Mouse (Mus musculus) cerebellum, postnatal 10 days (tissue): ENCODE data around the gene Ccer2.
A peak's percentile ranks its signal among the peaks of the same experiment; 100 is the strongest.

Experiments
- DNase-seq, 2 experiments: peaks; one replicate each; pipeline ENCODE4 v3.0.0; 2021; ENCODE audit warnings: mixed read lengths in 2 of 2

Gene Ccer2

DNA sequence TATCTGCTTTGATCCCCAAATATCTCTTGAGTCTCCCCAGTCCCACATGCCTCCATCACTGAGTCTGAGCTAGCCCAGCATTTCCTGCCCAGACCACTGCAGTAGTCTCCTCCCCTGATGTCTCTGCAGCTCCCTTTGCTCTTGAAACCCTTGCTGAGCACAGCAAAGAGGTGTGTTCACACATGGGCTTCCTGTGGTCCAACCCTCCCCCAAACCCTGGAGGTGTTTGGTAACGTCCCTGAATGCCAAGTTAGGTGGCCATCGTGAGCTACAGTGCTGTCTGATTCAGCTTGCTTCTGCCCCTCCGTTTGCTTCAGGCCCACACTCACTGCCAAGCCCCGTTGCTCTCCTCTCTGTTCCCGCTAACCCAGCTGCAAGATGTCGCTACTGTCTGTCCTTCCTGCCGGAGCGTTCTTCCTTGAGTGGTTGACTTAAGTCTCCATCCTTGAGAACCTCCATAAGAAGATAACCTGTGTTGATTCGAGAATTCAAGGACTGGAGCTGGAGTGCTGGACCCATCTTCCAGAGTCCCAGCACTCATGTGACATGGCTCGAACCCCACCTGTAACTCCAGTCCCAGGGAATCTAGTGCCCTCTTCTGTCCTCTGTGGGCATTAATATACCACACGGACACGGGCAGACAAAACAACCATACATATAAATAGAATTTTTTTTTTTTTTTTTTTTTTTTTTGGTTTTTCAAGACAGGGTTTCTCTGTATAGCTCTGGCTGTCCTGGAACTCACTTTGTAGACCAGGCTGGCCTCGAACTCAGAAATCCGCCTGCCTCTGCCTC lies 36.6 kb downstream of the Ccer2 start:
- no peak for DNase-seq

DNA sequence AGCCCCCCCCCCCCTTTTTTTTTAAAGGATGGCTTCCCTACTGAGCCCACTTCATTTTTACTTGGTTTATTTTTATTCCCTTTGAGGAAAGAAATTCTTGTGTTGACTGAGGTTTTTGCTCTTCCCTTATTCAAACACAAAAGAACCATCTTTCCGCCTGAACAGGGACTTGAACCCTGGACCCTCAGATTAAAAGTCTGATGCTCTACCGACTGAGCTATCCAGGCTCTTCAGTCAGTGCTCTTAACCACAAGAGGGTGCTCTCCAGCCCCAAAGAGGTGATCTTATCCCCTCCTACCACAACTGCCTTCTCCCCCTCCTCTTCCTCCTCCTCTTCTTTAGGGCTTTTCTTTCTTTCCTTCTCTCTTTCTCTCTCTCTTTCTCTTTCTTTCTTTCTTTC lies 37.9 kb downstream of the Ccer2 start:
- DNase-seq: peak in 1 of 2 experiments; percentile 48

DNA sequence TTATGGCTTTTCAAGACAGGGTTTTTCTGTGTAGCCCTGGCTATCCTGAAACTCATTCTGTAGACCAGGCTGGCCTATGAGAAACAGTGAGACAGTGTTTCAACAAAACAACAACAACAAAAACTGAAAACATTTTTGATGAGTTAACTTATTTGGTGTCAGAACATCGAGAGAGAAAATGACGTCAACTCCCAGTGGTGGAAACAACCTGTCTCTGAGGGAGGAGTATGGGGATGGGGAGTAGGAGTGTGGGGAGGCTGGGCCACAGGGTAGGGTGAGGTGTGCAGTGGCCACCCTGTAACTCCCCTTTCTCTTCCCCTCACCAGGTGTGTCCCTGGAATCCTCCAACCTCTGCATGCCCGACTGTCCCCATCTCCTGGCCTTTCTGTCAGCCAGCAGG lies 38.5 kb downstream of the Ccer2 start:
- DNase-seq: no peak

DNA sequence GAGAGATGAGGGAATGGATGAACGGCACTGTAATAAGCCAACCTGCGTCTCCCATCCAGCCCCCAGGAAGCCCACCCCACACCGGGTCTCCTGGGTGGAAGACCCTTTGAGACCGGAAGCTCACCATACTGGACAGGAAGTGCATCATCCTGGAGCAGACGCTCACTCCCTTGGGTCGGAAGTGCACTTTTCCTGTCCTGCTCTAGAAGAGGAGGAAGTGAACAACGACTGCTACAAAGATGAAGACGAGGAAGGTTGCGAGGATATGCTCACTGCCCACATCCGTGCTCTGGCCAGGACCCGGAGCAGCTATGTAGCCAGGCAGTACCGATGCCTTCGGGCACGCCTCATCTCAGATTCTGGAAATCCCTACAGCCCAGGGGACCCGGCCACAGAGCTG lies 39.9 kb downstream of the Ccer2 start:
- DNase-seq: no peak

DNA sequence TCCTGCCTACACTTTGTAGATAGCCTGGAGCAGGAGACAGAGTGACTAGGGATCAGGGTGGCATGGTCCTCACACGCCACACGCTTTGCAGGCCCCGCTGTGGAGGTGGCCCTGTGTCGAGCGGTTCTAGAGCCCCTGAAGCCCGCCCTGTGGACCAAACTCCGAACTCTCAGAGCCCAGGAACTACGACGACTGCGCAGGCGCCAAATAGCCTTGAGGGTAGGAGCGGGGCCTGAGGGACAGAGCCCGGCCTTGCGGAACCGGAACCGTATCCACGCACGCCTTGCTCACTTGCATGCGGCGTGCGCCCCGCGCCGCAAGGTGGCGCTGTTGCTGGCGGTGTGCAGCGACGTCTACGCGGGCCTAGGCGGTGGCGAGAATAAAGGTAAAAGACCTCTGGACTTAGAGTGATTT lies 40.6 kb downstream of the Ccer2 start:
- DNase-seq: peak; percentile 89 to 91

DNA sequence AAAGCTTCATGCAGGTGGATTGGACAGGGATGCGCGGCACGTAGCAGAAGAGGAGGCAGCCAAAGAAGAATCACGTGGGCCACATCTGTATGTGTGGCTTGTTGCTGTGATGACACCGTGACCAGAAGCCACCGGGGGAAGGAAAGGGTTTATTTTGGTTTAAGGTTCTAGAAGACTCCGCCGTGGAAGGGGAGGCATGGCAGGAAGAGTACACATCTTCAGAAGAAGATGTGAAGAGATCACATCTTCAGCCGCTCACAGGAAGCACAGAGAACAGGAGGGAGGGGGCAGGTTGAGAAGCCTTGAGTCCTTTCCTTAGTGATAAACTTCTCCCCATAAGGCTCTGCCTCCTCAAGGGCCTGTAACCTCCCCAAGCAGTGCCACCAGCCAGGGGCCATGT lies 44.0 kb downstream of the Ccer2 start:
- no peak for DNase-seq

DNA sequence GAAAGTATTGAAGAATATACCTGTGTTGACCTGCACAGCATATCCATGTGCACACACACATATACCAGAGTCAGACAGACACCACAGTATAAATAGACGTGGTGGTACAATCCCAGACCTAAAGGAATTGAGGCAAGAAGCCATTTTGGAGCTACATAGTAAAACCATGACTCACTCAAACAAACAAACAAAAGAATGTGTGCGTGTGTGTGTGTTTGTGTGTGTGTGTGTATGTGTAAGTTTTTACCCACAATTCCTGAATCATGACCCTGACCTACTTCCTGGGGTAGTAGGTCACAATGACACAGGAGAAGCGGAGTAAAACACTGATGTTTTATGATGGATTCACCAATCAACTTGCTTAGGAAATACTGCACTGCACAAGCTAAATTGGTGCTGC lies 45.5 kb downstream of the Ccer2 start:
- no peak for DNase-seq

DNA sequence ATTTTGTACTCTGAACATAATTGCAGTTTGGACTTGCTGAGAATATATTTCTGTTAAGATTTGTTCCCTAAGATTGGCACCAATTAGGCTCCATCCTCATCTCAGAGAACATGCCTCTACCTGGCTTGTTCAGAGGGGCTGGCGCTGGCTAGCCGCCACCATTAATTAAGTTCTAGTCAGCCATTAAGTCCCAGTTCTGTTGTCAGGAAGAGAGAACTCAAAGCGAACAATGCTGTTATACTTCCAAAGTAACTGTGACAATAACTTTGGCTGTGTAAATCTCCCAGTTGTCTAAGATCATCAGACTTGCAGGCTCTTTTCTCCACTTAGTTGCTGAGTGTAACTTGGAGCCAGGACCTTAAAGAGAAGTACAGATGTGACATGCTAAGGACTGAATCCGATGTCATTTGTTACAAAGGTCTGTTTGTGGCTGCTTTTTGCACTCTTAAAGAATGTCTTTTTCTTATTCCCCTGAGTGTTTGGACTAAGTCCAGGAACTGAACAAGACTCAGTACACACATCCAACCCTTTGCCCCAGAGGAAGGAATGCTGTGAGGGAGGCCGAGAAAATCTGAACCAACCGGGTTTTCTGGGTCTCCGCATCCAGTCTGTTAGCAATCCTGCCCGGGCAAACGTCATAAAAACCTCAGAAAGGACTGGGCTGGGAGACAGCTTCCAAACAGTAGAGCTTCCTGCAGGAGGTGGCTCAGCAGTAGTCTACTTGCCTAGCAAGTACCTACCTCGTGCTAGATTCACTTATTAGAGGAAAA lies 46.1 kb downstream of the Ccer2 start:
- peak; percentile 14 to 22 for DNase-seq

DNA sequence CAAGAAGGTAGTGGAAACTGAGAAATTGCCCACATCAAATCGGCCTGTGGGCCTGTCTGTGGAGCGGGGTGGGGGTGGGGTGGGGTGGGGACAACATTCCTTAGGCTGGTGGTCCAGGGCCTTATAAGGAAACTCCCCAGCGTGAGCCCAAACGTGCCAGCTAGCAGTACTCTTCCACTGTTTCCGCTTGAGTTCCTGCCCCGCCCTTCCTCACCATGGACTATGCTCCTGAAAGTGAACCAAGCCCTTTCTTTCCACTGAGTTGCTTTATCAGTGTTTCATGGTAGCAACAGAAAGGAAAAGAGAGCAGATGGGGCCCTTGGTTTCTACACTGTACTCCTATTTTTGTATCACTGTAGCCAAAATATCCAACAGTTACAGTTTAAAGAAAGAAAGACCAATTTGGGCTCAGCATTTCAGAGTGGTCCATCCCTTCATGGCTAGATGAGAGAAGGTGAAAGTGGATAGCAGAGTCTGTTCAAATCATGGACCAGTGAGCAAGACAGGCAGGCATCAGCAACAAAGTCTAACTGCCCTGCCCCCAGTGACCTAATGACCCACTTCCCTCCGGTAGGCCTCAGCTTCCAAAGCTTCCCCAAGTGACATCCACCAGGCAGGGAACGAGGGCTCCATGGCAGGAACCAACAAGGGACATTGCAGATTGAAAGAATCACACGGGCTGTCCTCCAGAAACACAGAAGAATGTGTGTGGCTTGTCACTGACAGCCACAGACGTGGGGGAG lies 47.0 kb downstream of the Ccer2 start:
- DNase-seq: peak; percentile 19 to 30

DNA sequence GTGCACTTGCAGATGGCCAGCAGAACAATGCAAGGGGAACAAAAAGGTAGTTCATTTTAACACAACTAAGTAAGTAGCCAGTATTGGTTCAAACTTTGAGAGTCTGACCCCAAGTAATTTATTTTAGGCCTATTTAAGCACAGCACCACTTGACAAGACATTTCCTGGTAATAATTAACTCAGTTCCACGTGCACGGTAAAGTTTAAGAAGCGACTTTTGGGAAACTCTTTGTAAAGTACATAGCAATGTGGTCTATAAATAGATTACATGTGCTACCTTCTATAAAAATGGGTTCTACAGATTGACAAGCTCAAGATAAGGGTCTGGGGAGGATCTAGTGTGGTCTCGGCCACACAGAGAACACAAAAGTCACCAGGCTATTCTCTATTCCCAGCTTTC lies 47.8 kb downstream of the Ccer2 start:
- no peak for DNase-seq

DNA sequence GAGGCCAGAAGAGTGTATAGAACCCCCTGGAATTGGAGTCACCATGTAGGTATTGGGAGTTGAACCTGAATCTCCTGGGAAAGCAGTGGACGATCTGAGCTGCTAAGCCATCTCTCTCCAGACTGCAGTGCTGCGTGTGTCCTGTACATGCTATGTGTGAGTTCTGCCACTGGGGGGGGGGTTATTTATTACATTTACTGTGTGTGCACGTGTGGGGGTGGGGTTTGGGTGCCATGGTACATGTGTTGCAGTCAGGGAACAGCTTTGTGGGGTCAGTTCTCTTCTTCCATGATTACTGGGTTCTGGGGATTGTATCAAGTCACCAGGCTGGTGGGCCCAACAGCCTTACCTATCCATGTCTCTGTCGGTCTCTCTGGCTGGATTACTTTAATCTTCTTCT lies 50.9 kb downstream of the Ccer2 start:
- peak; percentile 54 to 62 for DNase-seq

DNA sequence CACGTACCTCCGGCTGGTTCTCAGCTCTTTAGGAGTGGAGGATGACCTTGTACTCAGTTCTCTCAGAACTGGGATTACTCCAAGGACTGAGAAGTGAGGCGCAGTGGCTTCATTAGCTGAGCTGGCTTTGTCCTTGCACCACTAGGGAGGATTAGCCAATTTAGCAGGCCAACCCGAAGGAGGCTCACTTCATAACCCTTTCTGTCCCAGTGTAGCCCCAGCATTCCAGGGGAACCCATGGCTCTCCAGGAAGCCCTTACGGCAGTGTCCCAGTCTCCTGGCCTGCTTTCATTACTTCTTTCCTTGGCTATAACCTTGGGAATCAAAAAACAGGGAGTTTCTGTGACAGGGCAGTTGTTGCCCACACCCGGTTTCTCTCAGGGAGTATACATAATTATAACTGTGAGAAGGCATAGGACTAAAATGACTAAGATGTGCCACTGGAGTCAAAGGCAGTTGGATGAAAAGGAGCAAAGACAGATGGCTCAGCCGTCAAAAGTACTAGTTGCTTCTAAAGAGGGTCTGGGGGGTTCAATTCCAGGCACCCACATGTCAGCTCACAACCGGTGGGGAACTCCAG lies 51.8 kb downstream of the Ccer2 start:
- DNase-seq: peak; percentile 31 to 40

DNA sequence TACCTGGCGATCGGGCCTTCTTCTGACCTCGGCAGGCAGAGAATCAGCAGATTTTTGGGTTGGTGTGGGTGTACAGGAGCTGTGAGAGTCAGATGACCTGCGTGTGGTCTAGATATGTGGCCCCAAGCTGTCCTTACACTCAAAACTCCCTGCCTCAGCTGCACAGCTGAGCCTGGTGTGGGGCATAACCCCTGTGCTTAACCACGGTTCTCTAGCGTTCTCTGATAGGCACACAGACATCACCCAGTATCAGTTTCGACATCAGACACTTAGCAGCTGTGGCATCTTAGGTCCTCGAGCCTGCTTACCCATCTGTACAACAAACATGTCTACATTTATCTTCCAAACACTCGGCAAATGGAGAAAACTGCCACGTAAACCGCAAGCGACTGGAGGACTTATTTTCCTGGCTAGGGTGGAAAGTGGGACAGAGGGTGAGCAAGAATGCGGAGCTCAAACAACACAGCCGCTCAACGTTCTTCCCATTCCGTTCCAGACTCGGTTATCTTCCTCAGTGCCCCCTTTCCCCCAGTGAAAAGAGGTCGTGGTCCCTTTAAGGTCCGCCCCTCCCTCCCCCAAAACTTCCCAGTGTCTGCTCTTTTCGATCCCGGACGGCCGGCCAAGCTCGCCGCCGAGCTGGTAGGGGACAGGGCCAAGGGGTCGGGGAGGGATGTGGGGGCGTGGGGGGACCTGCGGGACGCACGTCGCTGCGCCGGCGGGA lies 52.4 kb downstream of the Ccer2 start, which contains the start of gene Hnrnpl:
Gene Hnrnpl, plus strand, starts transcription at position 321 of the 721 bp plus-strand sequence.
- DNase-seq: no peak
